Mouse (Mus musculus) E14TG2a.4 (cell line): Measurements from ENCODE around the gene Ctrl.

Experiments
- H3K27me3 ChIP-seq: 2 replicates; pipeline ENCODE4 v1.6.1; 2014; ENCODE audit warnings: low read length, control low read depth; ENCODE audit not compliant: insufficient read depth
- H3K36me3 ChIP-seq: 2 replicates; pipeline ENCODE4 v1.6.1; 2014; ENCODE audit warnings: low read length, control low read depth; ENCODE audit not compliant: insufficient read depth
- H3K4me1 ChIP-seq: replicated peaks from 2 replicates; pipeline ENCODE4 v1.6.1; 2014; ENCODE audit warnings: low read depth, low read length, control low read depth
- H3K4me3 ChIP-seq: replicated peaks from 2 replicates; pipeline ENCODE4 v1.5.1; 2014; ENCODE audit warnings: mild to moderate bottlenecking, low read length
- H3K9me3 ChIP-seq: 2 replicates; pipeline ENCODE4 v1.6.1; 2014; ENCODE audit warnings: low read length, control low read depth
- CTCF ChIP-seq: conservative IDR thresholded peaks from 2 replicates; pipeline ENCODE4 v1.5.1; 2014; ENCODE audit warnings: low read length
- NANOG ChIP-seq: IDR thresholded peaks from 2 replicates; pipeline ENCODE4 v1.6.1; 2014; ENCODE audit warnings: borderline replicate concordance, low read length, mixed read lengths
- POU5F1 ChIP-seq: IDR thresholded peaks from 2 replicates; pipeline ENCODE4 v1.6.1; 2014; ENCODE audit warnings: low read length, borderline replicate concordance

The Ctrl gene

DNA sequence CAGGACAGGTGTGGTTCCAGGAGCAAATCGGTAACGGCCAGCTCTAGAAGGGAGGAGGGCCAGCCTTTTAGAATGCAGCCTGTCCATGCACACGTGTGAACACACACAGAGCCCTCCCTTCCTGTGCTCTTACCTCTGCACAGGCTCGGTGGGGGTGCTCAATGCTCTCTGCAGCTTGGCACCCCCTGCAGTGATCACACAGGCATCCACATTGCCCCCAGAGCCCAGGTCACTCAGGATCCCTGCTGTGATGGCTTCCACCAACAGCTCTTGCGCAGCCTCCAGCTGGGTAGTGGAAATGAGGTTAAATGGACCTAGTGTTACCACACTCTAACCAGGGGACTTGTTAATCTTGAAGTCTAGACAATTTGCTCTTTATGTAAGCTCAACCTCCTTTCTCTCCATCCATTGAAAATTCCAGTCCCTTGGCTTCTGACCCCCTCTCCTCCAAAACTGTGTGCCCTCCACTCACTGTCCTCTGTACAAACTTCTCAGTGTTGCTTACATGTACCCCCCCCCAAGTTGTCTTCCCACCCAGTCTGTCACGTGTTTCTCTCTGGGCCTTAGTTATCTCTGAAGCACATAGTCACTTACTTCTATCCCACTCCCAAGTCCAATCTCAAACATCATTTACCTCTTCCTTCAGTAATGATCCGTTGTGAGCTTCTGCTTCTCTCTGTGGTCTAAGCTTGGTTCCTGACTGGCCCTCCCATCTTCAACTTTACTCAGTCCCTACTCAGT is 2.4 kb upstream of the Ctrl start:
- TF ChIP-seq CTCF: no peak
- TF ChIP-seq NANOG: no peak
- no peak for TF ChIP-seq POU5F1
- H3K36me3 ChIP-seq: peaks cover 57% of the 10 kb centered on the region
- H3K4me1 ChIP-seq: peaks cover 48% of the 10 kb centered on the region
- H3K9me3 ChIP-seq: no peaks in the 10 kb centered on the region
- peak overlapping the region; percentile 90 for H3K4me3 ChIP-seq
- H3K27me3 ChIP-seq: 0 out of 2 replicates have a peak, but pooled peaks cover 5% of the 10 kb centered on the region

DNA sequence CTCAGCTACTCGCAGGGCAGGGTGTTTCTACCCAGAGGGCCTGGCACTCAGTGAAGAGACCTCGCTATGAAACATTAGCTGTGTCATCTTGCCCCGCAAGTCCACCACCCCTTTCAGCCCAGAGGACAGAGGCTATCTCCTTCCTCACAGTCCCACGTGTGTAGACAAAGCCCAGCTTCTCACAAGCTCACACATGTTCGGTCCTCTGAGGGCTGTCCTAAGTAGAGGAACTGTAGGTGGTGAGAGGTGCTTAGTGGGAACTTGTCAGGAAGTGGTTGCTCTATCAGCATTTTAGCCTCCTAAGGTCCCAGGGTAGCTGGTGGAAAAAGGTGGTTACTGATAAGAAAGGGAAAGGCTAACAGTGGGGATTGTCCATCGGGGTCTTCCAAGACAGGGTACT is 1.4 kb upstream of the Ctrl start:
- H3K4me1 ChIP-seq: peaks cover 56% of the 10 kb centered on the region
- no peak for TF ChIP-seq NANOG
- no peak for TF ChIP-seq POU5F1
- no peak for TF ChIP-seq CTCF
- H3K27me3 ChIP-seq: 0 out of 2 replicates have a peak, but pooled peaks cover 5% of the 10 kb centered on the region
- H3K36me3 ChIP-seq: peaks cover 61% of the 10 kb centered on the region
- no peaks in the 10 kb centered on the region for H3K9me3 ChIP-seq
- H3K4me3 ChIP-seq: peak overlapping the region; percentile 90; the same call in 1 of the 2 replicates

DNA sequence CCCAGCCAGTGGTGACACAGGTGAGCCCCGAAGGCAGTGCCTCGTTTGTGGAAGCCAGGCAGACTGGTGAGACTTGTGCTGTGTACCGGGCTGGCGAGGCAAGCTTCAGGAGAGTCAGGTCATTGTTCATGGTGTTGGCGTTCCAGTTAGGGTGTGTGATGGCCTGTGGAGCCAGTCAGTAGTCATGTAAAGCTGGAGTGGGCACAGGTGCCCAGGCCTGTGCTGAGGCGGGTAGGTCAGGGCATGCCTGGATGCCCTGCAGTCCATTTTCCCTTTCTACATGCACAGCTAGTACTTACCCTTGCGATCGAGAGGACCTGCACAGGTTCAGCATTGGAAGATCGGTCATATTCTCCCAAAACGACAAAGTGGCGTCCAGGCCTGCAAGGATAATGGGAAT is 1.1 kb downstream of the Ctrl start:
- H3K4me3 ChIP-seq: no peak overlapping the region
- H3K4me1 ChIP-seq: peaks cover 50% of the 10 kb centered on the region
- TF ChIP-seq CTCF: no peak
- no peak for TF ChIP-seq POU5F1
- no peak for TF ChIP-seq NANOG
- peaks cover 73% of the 10 kb centered on the region for H3K36me3 ChIP-seq
- 0 out of 2 replicates have a peak, but pooled peaks cover 2% of the 10 kb centered on the region for H3K27me3 ChIP-seq
- H3K9me3 ChIP-seq: no peaks in the 10 kb centered on the region

DNA sequence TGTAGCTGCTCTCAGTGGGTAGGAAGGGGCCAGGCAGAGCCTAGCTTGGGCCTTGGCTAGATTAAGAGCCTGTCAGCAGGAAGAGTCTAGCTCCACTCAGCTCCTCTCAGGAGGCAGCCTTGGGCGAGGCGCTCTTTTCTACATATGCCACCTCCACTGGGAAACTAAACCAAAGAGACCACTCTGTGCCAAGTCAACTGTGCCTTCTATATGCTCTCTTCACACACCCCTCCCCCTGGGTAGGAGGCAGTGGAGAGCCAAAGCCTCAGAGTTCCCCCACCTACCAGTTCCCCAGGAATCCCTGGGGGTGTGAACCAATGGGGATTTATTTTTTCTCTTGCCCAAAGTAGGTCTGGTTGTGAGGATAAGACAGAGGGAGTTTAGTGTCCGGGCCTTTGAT is 2.4 kb downstream of the Ctrl start:
- no peak overlapping the region for H3K4me3 ChIP-seq
- peaks cover 48% of the 10 kb centered on the region for H3K4me1 ChIP-seq
- H3K9me3 ChIP-seq: no peaks in the 10 kb centered on the region
- TF ChIP-seq POU5F1 (no peak), CTCF (no peak), NANOG (no peak)
- H3K27me3 ChIP-seq: no peaks in the 10 kb centered on the region
- H3K36me3 ChIP-seq: peaks cover 81% of the 10 kb centered on the region

DNA sequence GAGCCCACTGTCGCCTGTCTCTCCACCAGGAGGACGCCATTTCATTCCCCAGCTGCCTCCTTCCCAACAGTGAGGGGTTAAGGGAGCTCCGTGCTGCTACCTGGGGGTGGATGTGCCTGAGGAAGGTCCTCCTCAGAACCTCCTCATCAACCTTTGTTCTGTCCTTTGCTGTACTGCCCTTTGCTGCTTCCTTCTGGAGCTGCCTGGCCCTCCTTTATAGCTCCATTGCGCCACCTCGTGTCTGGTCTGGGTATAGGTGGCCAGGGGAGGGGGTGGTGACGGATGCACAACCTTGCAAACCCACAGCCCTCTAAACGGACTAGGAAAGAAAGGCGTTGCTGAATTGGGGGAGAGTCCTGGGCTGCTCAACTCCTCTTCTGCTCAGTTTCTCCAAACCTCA is 3.1 kb downstream of the Ctrl start:
- Histone ChIP-seq H3K27me3 (no peaks in the 10 kb centered on the region), H3K36me3 (peaks cover 78% of the 10 kb centered on the region), H3K9me3 (no peaks in the 10 kb centered on the region), H3K4me1 (peaks cover 48% of the 10 kb centered on the region), H3K4me3 (no peak overlapping the region)
- no peak for TF ChIP-seq NANOG
- TF ChIP-seq CTCF: peak; percentile 99

DNA sequence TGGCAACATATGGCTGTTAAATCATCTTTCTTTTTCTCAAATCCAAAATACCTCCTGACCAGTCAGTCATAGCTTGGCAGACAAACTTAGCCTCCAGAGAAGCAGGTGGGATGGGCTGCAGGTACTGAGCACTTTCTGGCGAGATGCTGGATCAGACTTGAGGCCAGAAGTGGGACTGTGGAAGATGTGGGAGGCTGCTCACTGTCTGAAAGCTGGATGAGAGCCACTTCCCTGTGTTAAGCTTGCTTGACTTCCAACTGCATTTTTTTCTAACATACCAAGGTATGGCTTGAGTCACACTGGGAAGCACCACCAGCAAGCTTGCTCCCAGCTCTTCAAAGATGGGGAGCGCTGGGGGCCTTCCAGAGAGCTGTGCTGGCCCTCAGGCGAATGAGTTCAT is 8.5 kb downstream of the Ctrl start:
- Histone ChIP-seq H3K36me3 (peaks cover 61% of the 10 kb centered on the region), H3K9me3 (no peaks in the 10 kb centered on the region)

DNA sequence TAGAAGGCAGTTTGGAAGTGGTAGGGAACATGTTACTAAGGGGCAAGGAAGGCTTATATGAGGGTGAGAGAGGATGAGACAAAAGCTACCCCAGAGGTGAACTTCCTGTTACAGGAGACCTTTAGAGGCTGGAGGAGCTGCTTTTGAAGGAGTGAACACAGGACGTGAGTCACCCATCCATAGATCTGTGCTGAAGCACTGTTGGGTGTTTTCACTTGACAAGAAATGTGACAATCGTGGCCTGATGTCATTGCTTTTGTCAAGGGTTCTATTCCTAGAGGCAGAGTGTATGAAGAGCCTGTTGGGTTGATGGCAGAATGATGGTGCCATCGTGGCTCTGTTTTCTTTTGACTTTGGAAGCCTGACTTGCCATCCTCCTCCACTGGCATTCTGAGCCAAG is 14.3 kb downstream of the Ctrl start:
- H3K4me1 ChIP-seq: peaks cover 5% of the 10 kb centered on the region
- H3K4me3 ChIP-seq: no peak overlapping the region
- H3K27me3 ChIP-seq: no peaks in the 10 kb centered on the region
- no peaks in the 10 kb centered on the region for H3K9me3 ChIP-seq
- peaks cover 65% of the 10 kb centered on the region for H3K36me3 ChIP-seq
- TF ChIP-seq CTCF (no peak), POU5F1 (no peak), NANOG (no peak)

More for the DNA sequence above, 8.5 kb downstream of the Ctrl start:
- no peak for TF ChIP-seq CTCF
- TF ChIP-seq POU5F1: no peak
- TF ChIP-seq NANOG: no peak
- H3K27me3 ChIP-seq: no peaks in the 10 kb centered on the region
- no peak overlapping the region for H3K4me3 ChIP-seq
- peaks cover 42% of the 10 kb centered on the region for H3K4me1 ChIP-seq

DNA sequence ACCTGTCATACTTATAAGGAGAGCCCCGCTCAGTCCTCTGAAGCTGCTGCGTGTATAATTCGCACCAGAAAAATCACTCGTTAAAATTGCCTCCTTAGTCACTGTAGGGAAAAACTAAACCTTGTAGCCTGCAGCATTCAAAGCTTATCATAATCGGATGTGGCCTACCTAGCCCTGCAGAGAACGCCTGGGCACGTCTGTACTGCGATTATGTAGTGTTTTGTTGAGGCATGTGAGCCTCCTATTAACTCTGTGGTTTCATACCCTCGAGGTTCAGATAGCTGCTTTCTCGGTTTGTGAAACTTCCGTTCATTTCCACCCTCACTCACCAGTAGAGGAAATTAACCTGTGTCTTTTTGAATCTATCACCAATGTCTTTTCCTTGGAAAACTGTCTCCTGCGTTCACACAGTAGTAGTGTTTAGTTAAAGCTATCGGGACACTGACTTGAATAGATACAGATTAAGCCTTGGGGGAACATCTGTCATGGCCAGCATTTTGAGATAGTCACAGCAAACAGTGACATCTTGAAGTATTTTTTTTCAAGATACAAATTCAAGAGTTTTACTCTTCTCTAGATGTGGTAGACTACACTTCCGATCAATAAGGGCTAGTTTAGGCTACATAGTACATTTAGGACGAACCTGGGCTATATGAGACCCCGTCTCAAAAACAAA is 32.6 kb downstream of the Ctrl start:
- Histone ChIP-seq H3K4me3 (peak overlapping the region; percentile 98), H3K27me3 (no peaks in the 10 kb centered on the region), H3K4me1 (peaks cover 18% of the 10 kb centered on the region), H3K9me3 (no peaks in the 10 kb centered on the region), H3K36me3 (0 out of 2 replicates have a peak, but pooled peaks cover 4% of the 10 kb centered on the region)
- TF ChIP-seq POU5F1: no peak
- no peak for TF ChIP-seq NANOG
- no peak for TF ChIP-seq CTCF
